Mouse (Mus musculus) hindbrain, embryonic 12.5 days (tissue): ENCODE measurements around the gene Rbfox1. TPM values are rescaled to one million over a fixed set of nuclear protein-coding genes. Genes with fewer than 3 reads are reported as not detected.
A peak's percentile ranks its signal among the peaks of the same experiment; 100 is the strongest.

ENCODE experiments used
- ATAC-seq: fragments of 200-750 bp; cut with Nextera tagmentation; 2 replicates; pipeline ENCODE4 v1.8.0; 2017; ENCODE audit warnings: moderate TSS enrichment; ENCODE audit not compliant: low FRiP score
- H3K27ac ChIP-seq: fragments of 300-500 bp; sonication (generic); 2 replicates; pipeline ENCODE4 v1.5.1; 2016; ENCODE audit warnings: mild to moderate bottlenecking
- H3K27me3 ChIP-seq: fragments of 300-500 bp; sonication (generic); 2 replicates; pipeline ENCODE4 v1.6.1; 2016; ENCODE audit warnings: mild to moderate bottlenecking
- H3K36me3 ChIP-seq: fragments of 300-500 bp; sonication (generic); 2 replicates; pipeline ENCODE4 v1.6.1; 2016; ENCODE audit warnings: mild to moderate bottlenecking
- H3K4me1 ChIP-seq: fragments of 300-500 bp; sonication (generic); 2 replicates; pipeline ENCODE4 v1.6.1; 2016
- H3K4me2 ChIP-seq: fragments of 300-500 bp; sonication (generic); replicated peaks from 2 replicates; pipeline ENCODE4 v1.6.1; 2016; ENCODE audit warnings: mild to moderate bottlenecking
- H3K4me3 ChIP-seq: fragments of 300-500 bp; sonication (generic); 2 replicates; pipeline ENCODE4 v1.5.1; 2016; ENCODE audit warnings: mild to moderate bottlenecking
- H3K9ac ChIP-seq: fragments of 300-500 bp; sonication (generic); 2 replicates; pipeline ENCODE4 v1.6.1; 2016; ENCODE audit warnings: mild to moderate bottlenecking, moderate library complexity
- H3K9me3 ChIP-seq: fragments of 300-500 bp; sonication (generic); replicated peaks from 2 replicates; pipeline ENCODE4 v1.6.1; 2016; ENCODE audit warnings: mild to moderate bottlenecking
- WGBS: fragments of 180-500 bp; shearing (Covaris S2); methylation state at CpG from one replicate; pipeline ENCODE4 v1.1.7; 2016; 5-methylcytosine and 5-hydroxymethylcytosine counted together
- polyA plus RNA-seq: library from polyadenylated mRNA; unstranded; fragments of >200 nt; fragmentation: Nextera tagmentation; extraction: Ambion mirVana; gene quantifications from 2 replicates; pipeline ENCODE4 v1.2.1, GENCODE M21; 2016

Rbfox1 gene
- polyA plus RNA-seq, 1 experiment from 2014 or later, result 50.1 TPM

DNA sequence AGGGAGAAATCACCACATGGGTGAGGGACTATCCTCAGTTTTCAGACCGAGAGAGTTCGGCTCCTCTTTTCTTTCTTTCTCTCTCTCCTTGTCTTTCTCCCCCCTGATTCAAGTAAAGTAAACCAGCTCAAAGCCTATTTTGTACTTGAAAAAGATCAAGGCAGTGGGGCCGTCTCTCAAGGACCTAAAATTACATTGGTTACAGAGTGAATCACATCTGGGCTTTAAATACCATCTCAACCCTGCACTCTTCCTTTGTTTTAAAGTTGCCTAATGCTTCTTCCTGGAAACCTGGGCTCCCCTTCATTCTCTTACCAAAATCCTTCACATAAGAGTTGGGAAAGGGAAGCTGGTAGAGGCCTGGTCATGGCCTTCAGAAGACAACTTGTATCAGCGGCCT, 1267.2 kb downstream of the Rbfox1 start:
- Histone ChIP-seq H3K36me3 (no peaks in the 10 kb centered on the region), H3K27me3 (no peaks in the 10 kb centered on the region), H3K9ac (no peak overlapping the region), H3K27ac (no peak overlapping the region), H3K4me3 (no peak overlapping the region), H3K4me1 (peaks cover 26% of the 10 kb centered on the region), H3K4me2 (no peak overlapping the region), H3K9me3 (no peaks in the 10 kb centered on the region)
- WGBS, result 88% methylated on average over 4 of the region's 4 CpGs
- ATAC-seq, result no peak

DNA sequence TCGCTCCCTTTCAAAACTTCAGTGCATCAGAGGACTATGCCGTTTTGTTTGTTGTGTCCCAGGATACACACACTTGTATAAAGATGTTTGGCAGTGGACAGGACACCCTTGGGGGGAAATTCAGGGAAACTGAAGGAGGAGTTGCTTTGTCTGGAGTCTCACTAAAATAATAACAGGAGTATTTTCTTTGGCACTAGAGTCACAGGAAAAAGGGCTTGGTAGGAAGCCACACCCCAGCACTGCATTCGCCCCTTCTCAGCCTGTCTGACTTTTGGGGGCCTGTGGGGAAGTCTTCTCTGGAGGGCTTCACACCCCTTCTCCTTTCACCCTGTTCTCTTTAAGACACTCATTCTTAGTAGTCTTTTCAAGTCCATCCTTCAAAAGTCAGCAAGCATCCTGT, 1269.5 kb downstream of the Rbfox1 start:
- H3K9ac ChIP-seq, result no peak overlapping the region
- H3K4me2 ChIP-seq, result no peak overlapping the region
- no peak overlapping the region for H3K27ac ChIP-seq
- no peak for ATAC-seq
- H3K27me3 ChIP-seq, result no peaks in the 10 kb centered on the region
- WGBS, result 88% methylated on average over 3 of the region's 3 CpGs
- no peak overlapping the region for H3K4me3 ChIP-seq
- H3K9me3 ChIP-seq, result no peaks in the 10 kb centered on the region
- H3K36me3 ChIP-seq, result no peaks in the 10 kb centered on the region
- H3K4me1 ChIP-seq, result peaks cover 9% of the 10 kb centered on the region

DNA sequence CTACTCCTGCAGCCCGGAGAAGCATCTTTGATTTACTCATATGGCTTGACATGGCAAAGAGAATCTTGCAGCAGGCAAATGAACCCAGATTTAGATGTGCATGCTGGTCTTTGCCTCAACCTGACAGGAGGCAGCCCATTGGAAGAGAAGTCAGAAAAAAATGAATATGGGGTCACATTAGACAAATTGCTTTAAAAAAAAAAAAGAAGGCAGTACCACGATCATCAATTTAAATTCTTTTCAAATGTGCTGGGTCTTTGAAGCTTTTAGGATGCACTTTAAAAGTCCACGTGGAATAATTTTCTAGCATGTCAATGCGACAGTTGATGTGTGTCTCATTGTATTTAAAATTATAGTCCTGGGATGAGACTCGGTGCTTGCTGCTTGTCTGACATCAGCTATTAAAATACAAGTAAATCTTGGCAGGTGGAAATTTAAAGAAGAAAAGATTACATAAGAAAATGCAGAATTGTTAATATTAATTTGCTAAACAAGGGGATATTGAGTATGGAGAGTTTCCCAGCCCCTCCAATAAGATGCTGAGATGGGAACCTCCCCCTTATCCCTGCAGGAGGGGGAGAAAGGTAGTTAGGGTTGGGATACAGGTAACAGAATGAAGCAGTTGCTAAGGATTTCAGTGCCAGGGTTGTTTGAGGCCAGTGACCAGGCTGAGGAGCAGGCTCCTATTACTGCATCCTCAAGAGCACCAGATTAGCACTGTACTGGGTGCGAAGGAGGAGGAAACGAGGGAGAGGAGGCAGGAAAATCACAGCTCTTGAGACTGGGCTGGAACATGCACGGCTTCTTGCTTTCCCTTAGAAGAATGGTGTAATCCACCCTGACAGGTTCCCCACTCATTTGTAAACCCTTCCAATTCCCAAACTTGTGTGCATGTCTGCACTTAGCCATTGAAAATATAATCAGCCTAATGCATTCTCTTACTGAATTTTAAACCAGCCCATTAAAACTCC, 1274.0 kb downstream of the Rbfox1 start:
- 70% methylated on average over 8 of the region's 8 CpGs for WGBS
- Histone ChIP-seq H3K4me2 (no peak overlapping the region), H3K27me3 (no peaks in the 10 kb centered on the region), H3K27ac (peak overlapping the region; percentile 37; the same call in 1 of the 2 replicates), H3K4me1 (peaks cover 6% of the 10 kb centered on the region), H3K9me3 (no peaks in the 10 kb centered on the region), H3K36me3 (no peaks in the 10 kb centered on the region), H3K9ac (no peak overlapping the region), H3K4me3 (no peak overlapping the region)
- ATAC-seq, result no peak

DNA sequence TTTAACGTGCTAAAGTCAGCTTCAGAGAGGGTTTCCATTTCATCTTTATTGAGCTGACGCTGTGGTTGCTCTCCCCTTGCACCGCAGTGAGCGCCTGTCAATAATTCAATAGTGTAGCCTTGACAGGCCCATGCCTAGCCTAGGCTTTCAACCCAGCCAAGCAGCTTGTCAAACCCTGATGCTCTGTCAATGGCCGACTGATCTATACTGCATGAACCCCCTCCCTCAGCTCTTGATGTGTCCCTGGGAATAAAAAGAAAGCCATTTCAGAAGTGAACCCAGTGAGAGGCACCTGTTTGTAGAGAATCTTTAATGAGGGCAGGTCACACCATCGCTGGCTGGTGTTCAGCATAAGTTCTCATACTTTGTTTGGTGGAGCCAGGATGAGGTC, 1274.7 kb downstream of the Rbfox1 start:
- Histone ChIP-seq H3K4me1 (peaks cover 11% of the 10 kb centered on the region), H3K9ac (no peak overlapping the region), H3K4me3 (no peak overlapping the region), H3K9me3 (no peaks in the 10 kb centered on the region), H3K36me3 (no peaks in the 10 kb centered on the region), H3K4me2 (no peak overlapping the region), H3K27ac (no peak overlapping the region), H3K27me3 (no peaks in the 10 kb centered on the region)
- 72% methylated on average over 6 of the region's 6 CpGs for WGBS
- no peak; the same call in 1 of the 2 replicates for ATAC-seq

DNA sequence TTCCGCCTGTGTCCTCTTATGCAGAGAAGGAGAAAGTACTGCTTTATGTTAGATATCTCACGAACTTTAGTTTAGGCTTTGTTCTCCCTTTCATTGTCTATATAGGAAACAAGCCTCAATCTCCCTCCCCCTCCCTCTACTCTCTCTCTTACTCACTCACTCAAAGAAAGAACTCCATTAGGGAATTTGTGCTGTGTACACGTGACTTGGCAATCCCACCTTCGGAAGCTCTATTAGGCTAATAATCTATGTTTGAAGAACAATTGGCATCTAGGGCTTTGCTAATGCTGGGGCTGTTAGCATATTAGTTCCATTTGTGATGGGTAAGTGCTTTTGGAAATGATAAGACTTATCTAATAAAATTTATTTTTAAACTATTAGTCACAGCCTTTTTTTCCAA, 1277.0 kb downstream of the Rbfox1 start:
- 58% methylated on average over 4 of the region's 4 CpGs for WGBS
- H3K9ac ChIP-seq, result no peak overlapping the region
- H3K9me3 ChIP-seq, result no peaks in the 10 kb centered on the region
- ATAC-seq, result no peak
- H3K4me3 ChIP-seq, result no peak overlapping the region
- H3K4me1 ChIP-seq, result peaks cover 11% of the 10 kb centered on the region
- no peak overlapping the region for H3K4me2 ChIP-seq
- no peaks in the 10 kb centered on the region for H3K36me3 ChIP-seq
- H3K27ac ChIP-seq, result no peak overlapping the region
- H3K27me3 ChIP-seq, result no peaks in the 10 kb centered on the region

DNA sequence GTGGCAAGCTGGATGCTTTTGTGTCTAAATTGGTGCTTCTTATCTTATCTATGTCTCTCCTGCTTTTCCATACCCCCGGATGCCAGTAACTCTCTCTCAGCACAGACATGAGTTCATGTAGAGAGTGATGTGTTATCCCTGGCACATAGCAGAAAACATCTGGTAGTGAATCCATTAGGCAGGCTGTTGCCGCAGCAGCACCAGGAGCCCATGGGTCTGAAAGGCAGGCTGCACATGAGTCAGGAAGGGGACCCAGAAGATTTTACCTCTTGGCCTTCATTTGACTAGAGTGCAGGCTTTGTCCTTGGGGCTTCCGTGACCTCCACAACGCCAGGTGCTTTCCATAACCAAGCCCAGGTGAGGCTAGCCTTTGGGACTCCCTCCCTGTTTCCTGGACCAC, 1278.5 kb downstream of the Rbfox1 start:
- Histone ChIP-seq H3K4me1 (peaks cover 11% of the 10 kb centered on the region), H3K27me3 (no peaks in the 10 kb centered on the region), H3K4me2 (no peak overlapping the region), H3K4me3 (no peak overlapping the region), H3K9ac (no peak overlapping the region), H3K9me3 (no peaks in the 10 kb centered on the region), H3K27ac (peak overlapping the region; percentile 56), H3K36me3 (no peaks in the 10 kb centered on the region)
- 78% methylated on average over 4 of the region's 4 CpGs for WGBS
- ATAC-seq, result 0 out of 2 replicates have a peak, but pooled peaks have one; percentile 26

DNA sequence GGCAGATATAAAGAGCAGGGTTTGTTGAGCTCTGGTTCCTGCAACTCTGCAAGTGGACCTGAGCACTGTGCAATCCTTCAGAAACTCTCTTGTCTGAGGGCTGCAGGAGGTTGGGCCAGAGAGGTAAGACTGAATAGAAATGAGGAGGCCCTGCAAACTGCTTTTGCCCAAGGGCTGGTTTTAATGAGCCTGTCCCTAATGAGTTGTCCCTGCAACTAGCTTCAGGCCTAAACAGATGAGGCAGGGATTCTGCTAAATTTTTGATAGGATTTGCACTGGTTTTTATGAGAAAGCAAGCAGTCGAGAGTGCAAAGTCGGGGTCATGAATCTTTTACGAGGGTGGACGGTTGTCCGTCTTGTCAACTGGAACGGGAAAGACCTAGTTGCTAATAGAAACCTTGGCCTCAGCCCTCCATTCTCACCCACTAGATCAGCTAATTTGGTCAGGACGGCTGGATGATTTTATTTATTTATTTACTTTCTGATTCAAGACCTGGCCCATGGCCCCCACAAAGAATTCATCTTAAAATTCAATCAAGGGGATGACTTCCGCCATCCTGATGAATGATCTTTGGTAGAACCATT, 1279.1 kb downstream of the Rbfox1 start:
- H3K4me1 ChIP-seq, result peaks cover 11% of the 10 kb centered on the region
- H3K9ac ChIP-seq, result no peak overlapping the region
- peak overlapping the region; percentile 56 for H3K27ac ChIP-seq
- WGBS, result 70% methylated on average over 8 of the region's 8 CpGs
- 0 out of 2 replicates have a peak, but pooled peaks have one; percentile 54 for ATAC-seq
- H3K4me3 ChIP-seq, result no peak overlapping the region
- H3K27me3 ChIP-seq, result no peaks in the 10 kb centered on the region
- H3K36me3 ChIP-seq, result no peaks in the 10 kb centered on the region
- no peaks in the 10 kb centered on the region for H3K9me3 ChIP-seq
- H3K4me2 ChIP-seq, result no peak overlapping the region

DNA sequence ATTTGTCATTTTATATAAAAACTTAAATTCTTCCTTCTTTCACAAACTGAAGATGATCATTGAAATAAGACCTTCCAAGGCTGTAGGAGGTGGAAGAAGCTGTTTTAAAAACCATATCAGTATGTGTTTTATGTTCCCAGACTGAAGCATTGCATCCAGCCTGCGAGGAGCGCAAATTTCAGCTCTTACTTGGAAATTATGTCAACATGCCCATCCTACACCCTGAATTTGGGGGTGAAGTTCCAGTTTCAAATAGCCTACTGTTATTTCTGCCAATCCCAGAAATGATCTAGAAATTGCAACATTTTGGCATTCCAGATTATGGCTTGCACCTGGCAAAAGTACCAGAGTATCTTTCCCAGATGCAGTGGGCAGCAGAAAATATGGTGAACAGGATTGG, 1290.8 kb downstream of the Rbfox1 start:
- Histone ChIP-seq H3K4me2 (no peak overlapping the region), H3K36me3 (no peaks in the 10 kb centered on the region), H3K27me3 (no peaks in the 10 kb centered on the region), H3K9ac (no peak overlapping the region), H3K27ac (no peak overlapping the region), H3K4me1 (no peaks in the 10 kb centered on the region), H3K9me3 (no peaks in the 10 kb centered on the region), H3K4me3 (no peak overlapping the region)
- WGBS, result 91% methylated on average over 2 of the region's 2 CpGs
- ATAC-seq, result no peak

DNA sequence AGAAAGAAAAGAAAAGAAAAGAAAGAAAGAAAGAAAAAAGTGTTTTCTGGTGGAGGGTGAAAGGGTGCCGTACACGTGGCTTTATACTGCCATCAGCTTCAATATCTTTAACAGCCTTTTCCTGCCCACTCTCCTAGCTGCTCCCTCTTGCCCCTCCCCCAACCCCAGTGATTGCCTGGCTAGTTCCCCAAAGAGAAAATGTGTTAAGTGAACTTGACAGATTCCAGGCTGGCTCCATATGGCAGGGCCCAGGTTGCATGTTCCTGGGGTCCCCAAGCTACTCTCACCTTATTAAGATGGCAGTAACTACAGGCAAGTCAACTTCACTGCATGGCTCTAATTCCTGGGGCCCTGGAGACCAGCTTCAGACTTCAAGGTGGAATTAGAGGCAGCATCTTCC, 1302.6 kb downstream of the Rbfox1 start:
- 0 out of 2 replicates have a peak, but pooled peaks have one; percentile 35 for ATAC-seq

DNA sequence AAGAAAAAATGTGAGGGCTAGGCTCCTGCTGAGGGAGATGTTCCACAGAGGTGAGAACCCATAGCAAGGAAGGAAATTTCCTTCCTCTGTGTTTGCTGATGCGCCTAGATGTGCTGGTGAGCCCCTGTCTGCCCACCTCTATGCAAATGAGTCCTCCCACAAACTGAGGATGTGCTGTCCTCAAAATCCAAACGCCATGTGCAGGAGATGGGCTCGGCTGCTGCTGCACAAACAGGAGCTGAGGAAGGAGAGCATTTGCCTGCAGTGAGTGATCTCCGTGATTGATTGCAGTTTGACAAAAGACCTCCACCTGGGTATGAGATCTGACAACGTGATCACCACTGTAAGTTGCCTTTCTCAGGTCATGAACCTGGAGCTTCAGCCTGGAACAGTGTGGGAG, 1308.4 kb downstream of the Rbfox1 start:
- no peak overlapping the region for H3K9ac ChIP-seq
- peaks cover 11% of the 10 kb centered on the region for H3K4me1 ChIP-seq
- no peak overlapping the region for H3K4me2 ChIP-seq
- no peaks in the 10 kb centered on the region for H3K27me3 ChIP-seq
- H3K36me3 ChIP-seq, result no peaks in the 10 kb centered on the region
- no peaks in the 10 kb centered on the region for H3K9me3 ChIP-seq
- no peak overlapping the region for H3K27ac ChIP-seq
- 71% methylated on average over 5 of the region's 5 CpGs for WGBS
- no peak for ATAC-seq
- H3K4me3 ChIP-seq, result no peak overlapping the region

More for the DNA sequence above, 1302.6 kb downstream of the Rbfox1 start:
- no peaks in the 10 kb centered on the region for H3K36me3 ChIP-seq
- no peaks in the 10 kb centered on the region for H3K27me3 ChIP-seq
- no peak overlapping the region for H3K27ac ChIP-seq
- no peak overlapping the region for H3K9ac ChIP-seq
- WGBS, result 42% methylated on average over 2 of the region's 2 CpGs
- H3K9me3 ChIP-seq, result no peaks in the 10 kb centered on the region
- no peak overlapping the region for H3K4me2 ChIP-seq
- peaks cover 12% of the 10 kb centered on the region for H3K4me1 ChIP-seq
- H3K4me3 ChIP-seq, result no peak overlapping the region

DNA sequence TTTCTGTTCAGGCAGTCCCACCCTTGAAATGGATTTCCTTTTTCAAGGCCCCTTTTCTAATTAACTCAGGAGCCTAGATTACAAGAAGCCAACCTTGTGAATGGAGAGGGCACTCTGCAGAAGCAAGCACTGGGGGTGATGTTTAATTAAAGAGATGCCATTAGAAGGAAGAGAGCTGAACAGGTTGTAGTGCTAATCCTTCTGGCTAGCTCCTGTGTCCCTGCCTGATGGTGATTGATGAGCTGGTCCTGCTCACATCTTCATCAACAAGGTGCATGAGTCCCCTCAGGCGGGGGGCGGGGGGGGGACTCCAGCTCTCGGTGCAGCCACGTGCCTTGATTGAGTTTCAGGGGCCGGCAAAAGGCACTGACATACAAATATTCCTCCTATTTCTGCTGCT, 1312.8 kb downstream of the Rbfox1 start:
- no peak overlapping the region for H3K9ac ChIP-seq
- WGBS, result 50% methylated on average over 5 of the region's 5 CpGs
- H3K27ac ChIP-seq, result no peak overlapping the region
- H3K4me2 ChIP-seq, result no peak overlapping the region
- no peaks in the 10 kb centered on the region for H3K36me3 ChIP-seq
- no peaks in the 10 kb centered on the region for H3K27me3 ChIP-seq
- no peaks in the 10 kb centered on the region for H3K9me3 ChIP-seq
- H3K4me1 ChIP-seq, result peaks cover 11% of the 10 kb centered on the region
- H3K4me3 ChIP-seq, result no peak overlapping the region
- ATAC-seq, result peak; percentile 56; the same call in 1 of the 2 replicates

DNA sequence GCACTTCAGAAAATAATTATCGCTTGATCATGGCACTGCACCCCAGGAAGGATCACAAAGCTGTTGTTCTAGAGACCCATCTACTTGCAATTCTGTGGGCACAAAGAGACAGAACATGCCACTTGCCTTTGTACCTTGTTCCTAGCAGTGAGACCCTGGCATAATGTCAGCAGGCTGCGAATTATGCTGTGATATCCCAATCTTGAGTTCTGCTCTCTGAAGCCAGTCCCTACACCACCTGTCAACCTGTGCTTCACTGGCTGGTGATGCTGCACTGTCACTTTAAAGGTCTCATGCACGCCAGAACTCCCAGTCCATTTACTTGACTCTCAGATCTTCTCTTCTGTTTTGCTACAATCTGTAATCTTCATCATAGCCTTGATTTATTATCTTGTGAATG, 1315.1 kb downstream of the Rbfox1 start:
- Histone ChIP-seq H3K36me3 (no peaks in the 10 kb centered on the region), H3K4me2 (no peak overlapping the region), H3K4me1 (peaks cover 11% of the 10 kb centered on the region), H3K27me3 (no peaks in the 10 kb centered on the region), H3K4me3 (no peak overlapping the region), H3K9ac (no peak overlapping the region), H3K27ac (no peak overlapping the region), H3K9me3 (no peaks in the 10 kb centered on the region)
- no peak for ATAC-seq
- WGBS, result 89% methylated on average over 3 of the region's 3 CpGs
